13 mouse cellular contexts compared by ENCODE assay signal in genomic region chr17:35770599-35770998, GRCm38 (mm10).
"Had no signal": no experiment of that assay in that cellular context is flagged by ENCODE, and none has a peak within 500 bp of the region (broad histone marks: within the 10 kb centered on the region; RNA-seq: fewer than 3 reads in every experiment).

No protein-coding gene starts in this region.

- H3K4me2 ChIP-seq: liver, embryonic 13.5 days; midbrain, embryonic 12.5 days; neural tube, embryonic 13.5 days; stomach, embryonic 15.5 days had no signal

- H3K9ac ChIP-seq: liver, embryonic 13.5 days; midbrain, embryonic 12.5 days; neural tube, embryonic 13.5 days; stomach, embryonic 15.5 days had no signal

- H3K4me1 ChIP-seq: midbrain, embryonic 12.5 days; neural tube, embryonic 13.5 days had no signal

- ATAC-seq: midbrain, embryonic 16.5 days had no signal

- H3K9me3 ChIP-seq: liver, embryonic 13.5 days; midbrain, embryonic 12.5 days; neural tube, embryonic 13.5 days; stomach, embryonic 15.5 days had no signal

- H3K4me3 ChIP-seq: layer of hippocampus, adult 2 months; liver, embryonic 13.5 days; midbrain, embryonic 12.5 days; myocyte; neural tube, embryonic 13.5 days; stomach, embryonic 15.5 days had no signal

- H3K36me3 ChIP-seq: midbrain, embryonic 12.5 days; neural tube, embryonic 13.5 days; stomach, embryonic 15.5 days had no signal

- DNase-seq: kidney, adult 2 months; kidney, postnatal 25 days; layer of hippocampus, adult 9-11 months; liver, embryonic 13.5 days; lung, postnatal 4 days; thymus, postnatal 25 days had no signal

- H3K27me3 ChIP-seq: liver, embryonic 13.5 days; midbrain, embryonic 12.5 days; neural tube, embryonic 13.5 days; stomach, embryonic 15.5 days had no signal

- H3K27ac ChIP-seq: kidney, postnatal 0 days; layer of hippocampus, adult 2 months; liver, embryonic 13.5 days; midbrain, embryonic 12.5 days; neural tube, embryonic 13.5 days had no signal
